Mouse (Mus musculus) frontal cortex, adult 2 months (tissue): ENCODE data around the gene Cracr2a. TPM values are rescaled to one million over a fixed set of nuclear protein-coding genes. Genes with fewer than 3 reads are reported as not detected.

Experiments used
- DNase-seq, 2 experiments: peaks; one replicate each; pipeline ENCODE4 v3.0.0; 2022; ENCODE audit warnings: low spot score in 1 of 2; ENCODE audit errors: extremely low spot score in 1 of 2
- polyA plus RNA-seq: library from polyadenylated mRNA; depleted of rRNA; stranded (reverse); fragments of >200 nt; gene quantifications from 2 replicates; pipeline ENCODE4 v1.2.3, GENCODE M21; 2012

The Cracr2a gene
- polyA plus RNA-seq, 1 experiment = 0.96 TPM

DNA sequence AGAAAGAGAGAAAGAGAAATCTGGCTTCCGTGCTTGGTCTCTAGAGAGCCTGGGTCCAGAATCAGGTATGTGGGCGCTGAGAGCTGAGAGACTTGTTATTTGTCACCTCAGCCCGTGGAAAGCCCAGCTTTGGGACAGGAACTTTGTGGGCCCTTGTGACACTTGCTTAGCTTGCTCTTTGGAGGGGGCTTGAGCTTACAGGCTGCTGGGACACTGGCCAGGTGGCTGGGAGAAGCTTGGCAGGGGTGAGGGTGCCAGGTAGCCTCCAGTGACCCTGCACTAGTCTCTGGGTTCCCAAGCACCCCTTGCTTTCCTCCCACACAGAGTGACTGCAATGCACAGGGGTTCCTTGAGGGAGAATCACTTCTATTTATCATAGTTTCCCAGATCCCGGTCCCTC is 2.4 kb downstream of the Cracr2a start:
- no peak for DNase-seq

DNA sequence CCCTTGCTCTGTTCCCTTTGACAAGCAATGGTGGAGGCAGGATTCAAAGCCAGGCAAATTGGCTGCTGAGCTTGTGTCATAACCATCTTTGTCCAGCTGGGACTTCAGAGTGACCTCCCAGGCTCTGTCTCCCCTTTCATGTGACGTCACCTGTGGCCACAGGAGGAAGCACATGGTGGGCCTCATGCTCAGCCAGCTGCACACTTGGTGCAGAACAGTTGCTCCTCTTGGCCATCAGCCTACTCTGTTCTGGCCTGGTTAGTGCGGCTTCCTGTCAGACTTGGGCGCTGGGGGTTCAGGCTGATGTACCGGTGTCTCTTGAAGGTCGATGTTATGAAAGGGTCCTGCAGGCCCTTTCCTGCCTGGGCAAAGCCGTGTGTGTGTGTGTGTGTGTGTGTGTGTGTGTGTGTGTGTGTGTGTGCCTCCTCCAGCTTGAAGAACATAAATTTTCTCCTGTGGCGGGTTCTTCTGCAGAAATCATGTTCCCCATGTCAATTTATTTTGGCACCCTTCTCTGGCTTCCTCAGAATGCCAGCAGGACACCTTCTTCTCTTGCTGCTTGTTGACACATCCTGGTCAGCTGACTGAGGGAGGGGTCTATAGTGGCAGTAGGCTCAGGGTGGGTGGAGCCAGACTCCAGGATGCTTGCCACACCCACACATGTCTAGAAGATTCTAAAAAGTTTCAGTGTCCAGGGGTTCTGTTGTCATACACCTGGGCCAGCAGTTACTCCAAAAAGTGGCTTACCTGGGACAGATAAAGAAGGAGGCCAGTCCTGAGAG is 5.0 kb downstream of the Cracr2a start:
- no peak for DNase-seq

DNA sequence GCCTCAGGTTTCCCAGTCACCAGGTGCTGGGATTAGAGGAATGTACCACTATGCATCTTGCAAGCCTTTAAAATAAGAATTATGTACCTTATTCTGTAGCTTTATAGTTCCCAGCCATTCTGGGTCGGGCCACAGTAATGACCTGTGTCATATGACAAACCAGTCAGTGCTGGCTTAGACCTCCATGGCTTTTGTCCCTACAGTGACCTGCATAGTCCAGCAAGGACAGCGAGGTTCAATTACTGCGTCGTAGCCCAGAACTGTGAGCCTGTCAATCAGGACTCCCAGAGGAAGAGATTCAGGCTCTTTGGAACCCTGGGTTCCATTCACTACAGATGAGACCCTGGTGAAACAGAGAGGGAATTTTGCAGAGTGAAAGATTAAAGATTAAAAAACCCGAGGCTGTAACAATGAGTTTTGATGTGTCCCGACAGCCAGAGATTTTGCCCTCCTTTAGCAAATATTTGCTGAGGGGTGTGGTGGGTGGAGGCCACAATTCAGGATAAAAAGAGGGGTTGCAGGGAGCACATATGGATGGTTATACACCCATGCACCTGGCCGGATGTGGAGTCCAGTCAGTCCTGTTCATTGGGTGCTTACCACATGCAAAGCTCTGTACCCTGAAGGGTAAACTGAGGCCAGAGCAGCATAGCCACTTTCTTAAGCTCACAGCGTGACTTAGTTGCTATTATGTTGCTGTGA is 10.9 kb downstream of the Cracr2a start:
- DNase-seq = no peak

DNA sequence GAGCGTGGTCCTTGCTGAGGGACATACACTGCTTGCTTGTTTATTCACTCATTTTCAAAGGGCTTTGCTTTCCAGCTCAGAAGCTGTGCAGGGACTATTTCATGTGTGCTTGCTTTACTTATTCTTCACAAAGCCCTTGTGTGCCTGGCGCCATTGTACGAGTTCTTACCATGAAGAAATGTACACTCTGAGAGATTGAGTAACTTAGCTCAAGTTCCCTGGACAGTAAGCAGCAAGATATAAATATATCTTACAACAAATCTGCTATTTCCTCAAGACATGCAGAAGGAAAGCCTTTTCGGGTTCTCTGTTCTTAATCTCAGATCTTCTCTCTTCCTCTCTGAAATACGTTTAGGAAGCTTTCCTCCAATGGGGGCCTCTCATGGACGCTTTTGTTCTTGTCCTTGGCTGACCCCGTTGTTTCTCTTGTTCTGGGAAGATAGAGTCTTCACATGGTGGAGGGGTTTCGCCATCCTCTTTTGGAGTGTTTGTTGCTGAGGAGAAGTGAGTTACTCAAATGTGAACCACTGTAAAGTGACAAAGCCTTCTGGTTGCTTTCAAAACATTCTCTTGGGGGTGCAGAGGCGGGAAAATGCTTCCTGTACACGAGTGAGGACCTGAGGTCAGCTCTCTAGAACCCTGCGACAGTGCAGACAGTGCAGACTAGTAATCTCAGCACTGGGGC is 12.8 kb downstream of the Cracr2a start:
- no peak for DNase-seq

DNA sequence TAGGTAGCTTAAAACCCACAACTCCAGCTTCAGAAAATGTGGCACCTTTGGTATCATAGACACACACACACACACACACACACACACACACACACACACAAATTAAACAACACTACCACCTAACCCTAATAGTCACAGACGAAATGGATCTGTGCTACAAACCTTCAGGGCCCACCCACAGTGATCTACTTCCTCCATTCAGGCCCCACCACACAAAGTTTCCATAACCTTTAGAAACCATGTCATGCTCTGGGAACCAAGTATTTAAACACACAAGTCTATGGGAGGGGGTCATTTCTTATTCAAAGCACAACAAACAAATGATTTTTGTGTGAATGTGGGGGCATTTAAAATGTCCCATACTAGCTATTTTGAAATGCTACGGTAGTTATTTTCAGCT is 14.1 kb downstream of the Cracr2a start:
- no peak for DNase-seq

DNA sequence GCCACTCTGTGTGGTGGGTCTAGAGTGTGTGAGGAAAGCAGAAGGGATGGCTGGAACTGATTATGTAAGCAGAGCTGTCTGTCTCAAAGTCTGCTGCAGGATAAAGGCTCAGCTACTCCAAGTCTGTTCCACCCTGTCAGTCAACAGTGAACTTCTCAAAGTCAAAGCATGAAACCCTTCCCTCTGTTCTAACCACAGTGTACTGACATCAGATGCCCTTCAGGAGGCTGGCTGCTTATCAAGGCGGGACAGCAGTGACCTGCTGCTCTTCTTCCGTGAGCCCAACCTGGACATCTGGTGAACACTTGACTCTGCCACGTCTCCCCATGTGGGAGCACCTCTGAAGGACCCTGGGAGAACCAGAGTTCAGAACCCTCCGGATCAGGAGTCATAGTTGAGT is 16.6 kb downstream of the Cracr2a start:
- no peak for DNase-seq

DNA sequence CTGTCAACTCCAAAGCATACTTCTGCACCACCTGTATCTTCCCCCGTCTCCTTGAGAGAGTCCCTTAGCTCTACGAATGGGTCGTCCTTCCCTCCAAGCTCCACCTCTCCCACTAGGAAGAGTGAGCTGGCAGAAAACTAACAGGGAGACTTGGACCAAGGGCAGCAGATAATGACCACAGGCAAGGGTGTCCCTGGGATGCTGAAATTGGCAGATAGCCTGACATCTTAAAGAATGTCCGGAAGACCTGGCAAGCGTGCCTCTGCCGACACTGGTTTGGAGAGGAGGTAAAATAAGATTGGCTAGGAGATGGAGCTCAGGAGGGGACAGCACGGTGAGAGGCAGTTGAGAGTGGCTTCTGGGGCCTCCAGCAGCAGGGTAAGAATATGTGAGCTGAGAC is 17.2 kb downstream of the Cracr2a start:
- no peak for DNase-seq

DNA sequence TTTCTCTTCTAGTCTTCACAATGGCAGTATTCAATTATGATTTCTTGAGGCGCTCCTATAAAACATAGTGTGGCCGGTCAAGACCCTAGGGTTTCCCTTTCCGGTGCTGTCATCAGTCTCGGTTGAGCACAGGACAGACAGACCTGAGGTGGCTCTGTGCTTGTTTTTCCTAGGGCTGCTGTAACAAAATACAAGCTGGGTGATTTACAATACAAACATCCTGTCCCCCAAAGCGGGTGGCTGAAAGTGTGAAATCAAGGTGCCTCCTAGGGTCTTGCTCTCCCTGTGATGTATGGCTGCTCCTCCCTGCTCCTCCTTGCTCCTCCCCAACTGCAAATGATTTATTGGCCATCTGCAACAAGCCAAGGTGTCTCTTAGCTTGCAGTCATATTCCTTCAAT is 17.7 kb downstream of the Cracr2a start:
- no peak for DNase-seq

DNA sequence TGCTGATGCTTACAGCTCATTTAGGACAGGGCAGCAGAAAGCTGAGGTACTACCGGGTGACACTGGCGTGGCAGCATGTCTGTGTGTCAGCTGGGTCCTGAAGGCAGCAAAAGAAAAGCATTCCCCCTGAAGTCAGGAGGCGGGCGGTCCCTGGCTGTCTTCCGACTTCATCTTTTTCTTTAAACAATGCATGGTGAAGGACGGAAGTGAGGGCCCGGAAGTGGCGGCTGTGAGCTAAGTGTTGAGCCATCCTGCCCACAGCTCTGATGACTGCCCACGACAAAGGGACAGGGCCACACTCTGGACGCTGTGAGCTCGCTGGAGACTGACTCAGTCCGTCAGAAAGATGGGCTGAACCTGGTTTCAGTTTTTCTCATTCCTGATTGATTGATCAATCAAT is 20.8 kb downstream of the Cracr2a start:
- no peak for DNase-seq

DNA sequence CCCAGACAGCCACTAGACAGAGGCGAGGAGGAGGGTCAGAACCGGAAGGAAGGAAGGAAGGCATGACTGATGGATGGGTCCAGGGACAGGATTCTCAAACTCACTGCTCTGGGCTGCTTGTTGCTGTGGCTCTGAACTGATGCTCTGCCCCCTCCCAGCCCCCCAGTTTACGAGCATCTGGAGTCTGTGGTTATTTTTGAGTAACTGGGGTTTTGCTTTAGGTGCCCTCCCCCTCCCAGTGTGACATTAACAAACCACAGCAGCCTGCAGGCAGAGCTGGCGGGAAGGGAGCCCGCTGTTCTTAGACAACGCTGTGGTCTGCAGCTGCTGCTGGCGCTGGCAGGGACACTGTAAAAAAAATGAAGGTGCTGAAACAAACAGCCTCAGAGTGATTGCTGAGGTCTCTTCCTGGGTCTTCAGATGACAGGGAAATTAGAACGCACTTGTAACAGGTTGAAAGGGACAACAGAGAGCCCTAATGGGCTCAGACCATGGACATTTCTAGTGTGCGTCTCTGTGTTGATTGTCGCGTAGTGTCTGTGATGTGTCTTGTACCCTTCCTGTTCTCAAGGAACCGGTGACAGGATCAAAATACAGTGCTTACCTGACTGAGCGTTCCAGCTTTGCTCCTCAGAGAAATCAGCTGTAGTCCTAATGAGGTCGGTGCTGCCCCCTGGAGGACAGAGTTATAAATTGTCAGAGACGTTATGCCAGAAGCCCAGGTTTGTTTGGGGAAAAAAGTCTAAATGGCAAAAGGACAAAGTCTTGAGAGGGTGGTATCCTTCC is 21.4 kb downstream of the Cracr2a start:
- DNase-seq = peak; percentile 50 to 93

DNA sequence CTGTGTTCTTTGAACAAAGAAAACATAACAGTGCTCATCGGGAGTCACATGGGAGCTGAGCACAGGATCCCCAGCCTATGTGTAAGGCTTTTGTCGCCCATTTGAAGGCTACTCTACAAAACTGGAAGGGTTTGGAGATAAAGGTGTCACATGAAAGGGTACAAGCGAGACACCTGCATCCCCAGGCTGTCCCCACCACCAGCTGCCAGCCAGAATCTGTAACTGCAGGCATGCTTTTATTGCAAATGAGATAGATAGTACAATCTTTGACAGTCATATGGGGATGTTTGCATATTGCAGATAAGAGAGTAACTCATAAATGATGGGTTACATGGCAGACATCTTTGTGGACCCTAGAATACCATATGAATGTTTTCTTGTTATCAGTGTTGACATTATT is 30.3 kb downstream of the Cracr2a start:
- DNase-seq = no peak

DNA sequence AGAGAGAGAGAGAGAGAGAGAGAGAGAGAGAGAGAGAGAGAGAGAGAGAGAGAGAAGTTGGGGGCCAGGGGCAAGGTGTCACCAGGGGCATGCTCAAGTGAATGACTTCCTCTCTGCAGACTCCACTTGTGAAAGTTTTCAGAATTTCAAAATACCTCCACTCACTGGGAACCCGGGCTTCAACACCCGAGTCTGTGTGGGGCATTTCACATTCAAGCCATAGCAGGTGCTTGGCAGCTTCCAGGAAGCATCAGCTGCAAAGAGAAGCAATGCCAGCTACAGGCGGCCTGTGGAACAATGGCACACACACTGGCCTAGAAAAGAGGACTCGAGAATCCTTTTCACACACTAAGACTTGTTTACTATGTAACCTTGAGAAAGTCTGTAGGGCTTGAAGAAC is 32.3 kb downstream of the Cracr2a start:
- DNase-seq = peak in 1 of 2 experiments; percentile 17

DNA sequence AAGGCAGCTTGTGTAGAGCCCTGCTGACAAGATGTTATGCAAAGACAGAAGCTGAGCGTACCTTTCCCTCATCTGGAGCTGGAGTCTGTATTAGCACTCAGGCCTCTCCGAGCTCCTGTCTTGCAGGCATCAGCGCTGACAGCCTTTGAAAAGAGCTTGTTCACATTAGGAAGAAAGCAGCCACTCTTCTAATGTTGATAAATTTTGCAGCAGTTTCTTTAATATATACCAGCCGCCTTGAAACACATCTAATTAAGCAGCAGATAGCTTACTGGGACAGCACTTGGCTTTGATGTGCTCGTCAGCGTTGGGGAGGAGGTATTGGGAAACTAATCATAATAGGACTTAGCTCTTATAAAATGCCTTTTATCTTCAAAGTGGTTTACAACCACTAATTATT is 38.1 kb downstream of the Cracr2a start:
- no peak for DNase-seq

DNA sequence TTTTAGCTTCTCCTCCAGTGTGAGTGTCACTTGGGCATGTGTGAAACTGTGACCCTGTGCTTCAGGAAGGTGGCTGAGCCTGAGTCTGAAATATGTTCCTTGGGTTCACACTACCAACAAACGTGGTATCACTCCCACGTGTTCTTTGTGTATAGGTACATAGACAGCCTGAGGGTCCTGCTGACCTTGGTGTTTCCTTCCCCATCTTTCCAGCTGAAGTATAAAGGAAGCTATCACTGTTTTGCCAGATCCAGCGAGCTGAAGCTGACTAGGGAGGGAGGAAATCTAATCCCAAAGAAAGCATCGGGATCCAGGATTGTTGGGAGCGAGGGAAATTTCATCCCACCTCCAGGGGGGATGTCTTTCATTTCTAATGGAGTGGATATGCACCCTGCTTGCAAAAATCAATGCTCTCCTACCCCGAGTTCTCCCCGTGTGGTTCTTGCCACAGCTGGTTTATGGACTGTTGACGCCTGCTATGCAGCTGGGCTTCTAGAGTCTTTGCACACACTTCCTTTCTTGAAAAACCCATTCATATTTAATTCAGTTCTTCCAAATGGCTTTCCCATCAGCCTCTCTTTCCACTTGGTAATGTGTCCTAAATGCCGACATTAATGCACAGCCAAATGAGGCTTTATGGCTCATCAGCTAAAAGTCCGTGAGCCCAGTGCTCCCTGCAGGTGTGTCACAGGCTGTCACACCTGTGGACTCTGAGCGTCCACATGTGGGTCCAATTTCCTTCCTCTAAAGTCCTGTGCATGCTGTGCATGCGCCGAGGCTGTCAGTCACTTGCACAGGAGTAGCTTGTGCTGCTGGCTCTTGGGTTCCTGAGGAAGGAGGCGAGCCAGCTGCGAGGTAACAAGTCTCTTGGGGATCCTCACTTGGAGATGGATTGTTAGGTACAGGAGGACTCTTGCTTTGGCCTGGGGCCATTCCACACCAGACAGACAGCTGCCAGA is 44.2 kb downstream of the Cracr2a start:
- DNase-seq = no peak

DNA sequence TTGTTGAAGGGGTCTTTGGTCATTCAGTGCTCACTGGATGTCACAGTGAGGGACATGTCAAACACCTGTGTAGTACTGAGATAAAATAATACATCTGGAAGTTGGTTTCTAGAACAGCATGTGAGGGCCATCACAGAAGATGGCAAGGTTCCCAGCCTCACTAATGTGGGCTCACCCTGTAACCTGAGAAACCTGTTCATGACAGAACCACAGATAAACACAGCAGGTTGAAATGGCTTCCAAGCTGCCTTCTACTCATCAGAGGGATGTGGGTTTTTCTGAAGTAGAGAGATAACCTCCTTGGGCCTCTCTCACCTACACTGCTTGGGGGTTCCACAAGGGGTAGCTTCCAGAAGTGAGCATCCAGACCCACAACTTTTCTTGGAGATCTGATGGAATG is 48.5 kb downstream of the Cracr2a start:
- DNase-seq = no peak

DNA sequence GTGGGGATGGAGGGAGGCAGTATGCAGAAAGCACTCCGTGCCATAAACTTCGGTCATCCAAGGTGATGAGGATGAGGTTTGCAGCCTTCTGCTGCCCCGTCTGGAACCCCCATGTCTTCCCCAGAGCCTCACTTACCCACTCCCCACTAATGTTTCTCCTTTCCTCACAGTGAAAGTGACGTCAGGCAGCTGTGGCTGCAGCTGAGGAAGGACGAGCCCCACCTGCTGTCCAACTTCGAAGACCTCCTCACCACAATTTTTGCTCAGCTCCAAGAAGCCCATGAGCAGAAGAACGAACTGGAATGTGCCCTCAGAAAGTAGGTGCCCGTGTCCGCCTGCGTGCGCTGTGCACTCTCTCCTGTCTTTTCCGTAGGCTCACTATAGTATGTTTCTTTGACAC is 50.1 kb downstream of the Cracr2a start:
- DNase-seq = no peak

DNA sequence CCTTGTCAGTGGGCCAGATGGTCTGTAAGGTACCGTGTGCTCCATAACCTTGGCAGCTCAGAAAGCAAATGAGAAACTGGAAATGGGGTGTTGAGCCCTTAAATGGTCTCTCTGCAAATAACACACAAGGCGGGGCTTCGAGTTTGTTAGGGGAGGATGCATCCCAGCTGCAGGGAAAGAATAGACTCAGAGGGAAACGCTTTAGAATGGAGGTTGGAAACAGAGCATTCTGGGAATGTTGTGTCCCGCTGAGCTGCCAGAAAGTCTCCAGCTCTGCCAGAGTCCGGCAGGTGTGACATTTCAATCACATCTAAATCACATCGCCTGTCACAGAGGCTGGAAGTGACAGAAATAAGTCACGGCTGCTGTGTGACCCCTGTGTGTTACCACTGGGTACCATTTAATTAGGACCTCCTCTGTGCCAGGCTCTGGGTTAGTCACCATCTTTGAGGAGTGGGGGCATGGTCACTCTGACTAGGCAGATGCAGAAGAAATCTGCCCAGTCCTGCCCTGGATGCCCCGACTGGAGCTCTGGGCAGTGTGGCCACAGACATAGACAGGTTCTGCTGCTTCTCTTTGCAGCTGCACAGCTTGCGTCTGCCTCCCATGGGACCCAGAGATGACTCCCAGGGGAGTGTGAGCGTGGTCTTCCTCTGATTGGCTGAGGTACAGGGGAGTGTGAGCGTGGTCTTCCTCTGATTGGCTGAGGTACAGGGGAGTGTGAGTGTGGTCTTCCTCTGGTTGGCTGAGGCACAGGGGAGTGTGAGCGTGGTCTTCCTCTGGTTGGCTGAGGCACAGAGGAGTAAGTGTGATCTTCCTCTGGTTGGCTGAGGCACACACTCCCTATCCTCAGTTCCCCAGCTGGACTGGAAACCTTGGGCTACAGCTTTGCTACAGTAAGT is 53.2 kb downstream of the Cracr2a start:
- no peak for DNase-seq

DNA sequence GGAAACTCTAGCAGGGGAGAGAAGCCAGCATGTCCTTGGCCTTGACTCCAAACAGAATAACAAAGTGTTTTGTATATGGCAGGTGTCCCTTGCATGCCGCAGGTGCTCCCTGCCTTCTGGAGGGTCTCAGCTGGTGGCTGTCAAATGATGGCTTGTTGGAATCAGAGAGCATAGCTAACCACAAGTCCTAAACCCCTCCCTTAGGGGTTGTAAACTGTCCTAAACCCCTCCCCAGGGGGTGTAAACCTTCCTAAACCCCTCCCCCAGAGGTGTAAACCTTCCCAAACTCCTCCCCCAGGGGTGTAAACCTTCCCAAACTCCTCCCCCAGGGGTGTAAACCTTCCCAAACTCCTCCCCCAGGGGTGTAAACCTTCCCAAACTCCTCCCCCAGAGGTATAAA is 55.5 kb downstream of the Cracr2a start:
- no peak for DNase-seq
